Mouse (Mus musculus) heart, adult 2 months (tissue): ENCODE results near the gene Ccdc34. TPM values are rescaled to one million over a fixed set of nuclear protein-coding genes. Genes with fewer than 3 reads are reported as not detected.
A peak's percentile ranks its signal among the peaks of the same experiment; 100 is the strongest.

ENCODE experiments used
- DNase-seq, 2 experiments: peaks; one replicate each; pipeline ENCODE4 v3.0.0; 2021
- H3K27ac ChIP-seq: fragments of 200-600 bp; 2 replicates; pipeline ENCODE4 v1.8.1; 2022
- H3K27me3 ChIP-seq: fragments of 200-500 bp; 2 replicates; pipeline ENCODE4 v1.6.1; 2012; ENCODE audit warnings: mild to moderate bottlenecking, low read length, inconsistent platforms, mixed read lengths; ENCODE audit not compliant: control insufficient read depth, insufficient read depth
- H3K36me3 ChIP-seq: fragments of 200-500 bp; 2 replicates; pipeline ENCODE4 v1.6.1; 2012; ENCODE audit warnings: low read length, inconsistent platforms; ENCODE audit not compliant: control insufficient read depth, insufficient read depth
- H3K4me1 ChIP-seq: fragments of 200-500 bp; 2 replicates; pipeline ENCODE4 v1.6.1; 2011; ENCODE audit warnings: low read length; ENCODE audit not compliant: control insufficient read depth, insufficient read depth
- H3K4me3 ChIP-seq: fragments of 200-600 bp; 2 replicates; pipeline ENCODE4 v1.8.1; 2022
- H3K79me2 ChIP-seq: fragments of 200-500 bp; replicated peaks from 2 replicates; pipeline ENCODE4 v1.6.1; 2012; ENCODE audit warnings: mild to moderate bottlenecking, inconsistent platforms, low read length, moderate library complexity, mixed read lengths; ENCODE audit not compliant: control insufficient read depth, insufficient read depth
- H3K9ac ChIP-seq: fragments of 200-500 bp; 2 replicates; pipeline ENCODE4 v1.6.1; 2012; ENCODE audit warnings: low read depth, mild to moderate bottlenecking, control low read depth, inconsistent platforms, low read length, mixed read lengths
- CTCF ChIP-seq: fragments of 200-600 bp; IDR thresholded peaks from 2 replicates; pipeline ENCODE4 v1.8.1; 2022; ENCODE audit warnings: antibody characterized with exemption, mild to moderate bottlenecking, moderate library complexity
- EP300 ChIP-seq: fragments of 200-500 bp; IDR thresholded peaks from 2 replicates; pipeline ENCODE4 v1.6.1; 2011; ENCODE audit warnings: low read depth, low read length, control low read depth; ENCODE audit not compliant: insufficient read depth
- POLR2A ChIP-seq: fragments of 200-500 bp; IDR thresholded peaks from 2 replicates; pipeline ENCODE4 v1.6.1; 2011; ENCODE audit warnings: mild to moderate bottlenecking, low read depth, low read length, control low read depth; ENCODE audit not compliant: insufficient read depth
- WGBS: fragments of 180-500 bp; shearing (Covaris S2); methylation state at CpG from one replicate; pipeline ENCODE4 v1.1.7; 2018; 5-methylcytosine and 5-hydroxymethylcytosine counted together
- intact Hi-C: fragments of 180-260 bp; cut with DNase I; formaldehyde crosslinking; loops from one replicate; pipeline ENCODE4 v1.15.1; 2025
- polyA plus RNA-seq: library from polyadenylated mRNA; depleted of rRNA; stranded (reverse); fragments of >200 nt; gene quantifications from 2 replicates; pipeline ENCODE4 v1.2.3, GENCODE M21; 2012
- total RNA-seq, 2 experiments: library from RNA; stranded (reverse); gene quantifications; 2 replicates each; pipeline ENCODE4 v1.2.3; 2021

Ccdc34 gene
- total and polyA plus RNA-seq, 3 experiments = 1.8 to 4.6 (median 4.1) TPM

DNA sequence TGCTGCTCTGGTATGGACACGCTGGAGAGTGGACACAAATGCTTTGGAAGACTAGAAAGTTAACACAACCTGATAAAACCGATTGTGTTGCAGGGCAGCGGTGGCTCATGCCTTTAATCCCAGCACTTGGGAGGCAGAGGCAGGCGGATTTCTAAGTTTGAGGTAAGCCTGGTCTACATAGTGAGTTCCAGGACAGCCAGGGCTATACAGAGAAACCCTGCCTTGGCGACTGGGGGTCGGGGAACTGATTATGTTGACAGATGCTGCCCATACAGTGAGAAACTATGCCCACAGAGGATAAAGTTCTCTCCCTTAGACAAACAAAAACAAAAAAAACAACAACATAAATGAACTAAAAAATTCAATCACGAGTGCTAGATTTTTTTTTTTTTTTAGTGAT is 530 bp upstream of the Ccdc34 start:
- Histone ChIP-seq H3K79me2 (no peaks in the 10 kb centered on the region), H3K27ac (peak overlapping the region; percentile 40; the same call in 1 of the 2 replicates), H3K27me3 (no peaks in the 10 kb centered on the region), H3K4me3 (peak overlapping the region; percentile 82), H3K36me3 (no peaks in the 10 kb centered on the region), H3K9ac (no peak overlapping the region), H3K4me1 (no peaks in the 10 kb centered on the region)
- TF ChIP-seq CTCF (no peak), POLR2A (no peak), EP300 (no peak)
- 35% methylated on average over 7 of the region's 7 CpGs for whole genome bisulfite sequencing
- no peak for DNase-seq
- intact Hi-C loops = loop anchor here (5.0 kb wide), 3 partner anchors 100 to 190 kb away; partner anchors contain the start of genes Lgr4 and Lin7c

DNA sequence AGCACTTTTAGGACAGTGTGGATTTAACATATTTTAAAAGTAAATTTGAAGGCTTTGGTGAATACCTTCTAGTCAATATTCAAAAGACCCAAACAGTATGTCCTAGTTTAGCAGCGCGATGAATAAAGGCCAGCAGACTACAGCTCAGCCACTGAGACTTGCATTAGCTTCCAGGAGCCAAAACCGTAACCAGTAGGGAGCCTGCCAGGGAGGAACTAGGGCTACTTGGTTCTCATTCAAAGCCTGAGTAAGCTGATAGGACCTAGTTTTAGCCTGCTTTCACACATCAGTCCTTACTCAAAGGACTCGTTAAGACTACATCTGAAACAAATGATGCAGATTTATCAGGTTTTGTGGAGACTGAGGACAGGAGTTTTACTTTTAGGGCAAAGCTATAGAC is 2.0 kb downstream of the Ccdc34 start:
- WGBS = 59% methylated on average over 4 of the region's 4 CpGs
- DNase-seq = no peak
- Histone ChIP-seq H3K79me2 (no peaks in the 10 kb centered on the region), H3K9ac (no peak overlapping the region), H3K36me3 (no peaks in the 10 kb centered on the region), H3K27ac (no peak overlapping the region), H3K4me1 (no peaks in the 10 kb centered on the region), H3K27me3 (no peaks in the 10 kb centered on the region), H3K4me3 (no peak overlapping the region)
- intact Hi-C loops = loop anchor here (5.0 kb wide), 3 partner anchors 102 to 188 kb away; partner anchors contain the start of genes Lgr4 and Lin7c
- no peak for TF ChIP-seq CTCF
- no peak for TF ChIP-seq EP300
- TF ChIP-seq POLR2A = no peak

DNA sequence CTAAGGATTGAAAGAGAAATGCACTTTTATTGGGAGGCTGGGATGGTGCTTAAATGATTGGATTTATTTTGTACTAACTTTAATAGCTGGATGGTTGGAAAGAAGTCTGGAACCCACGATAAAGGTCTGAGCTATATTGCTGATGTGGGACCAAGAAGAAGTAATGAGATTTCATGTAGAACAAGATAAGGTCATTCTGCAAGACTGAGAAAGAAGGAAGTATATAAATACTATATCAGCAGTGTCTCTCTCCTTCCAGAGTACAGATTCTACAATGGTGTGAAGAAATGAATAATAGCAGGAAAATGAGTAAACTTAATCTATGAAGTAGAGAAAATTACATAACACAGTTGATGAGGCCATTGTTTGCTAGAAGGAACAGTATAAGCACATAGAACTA is 2.8 kb downstream of the Ccdc34 start:
- no peak for DNase-seq
- H3K27ac ChIP-seq = no peak overlapping the region
- 89% methylated on average over 1 of the region's 1 CpGs for WGBS
- H3K36me3 ChIP-seq = no peaks in the 10 kb centered on the region
- H3K79me2 ChIP-seq = no peaks in the 10 kb centered on the region
- H3K27me3 ChIP-seq = no peaks in the 10 kb centered on the region
- intact Hi-C loops = no loop called here
- H3K4me1 ChIP-seq = no peaks in the 10 kb centered on the region
- no peak overlapping the region for H3K9ac ChIP-seq
- H3K4me3 ChIP-seq = no peak overlapping the region
- TF ChIP-seq CTCF (no peak), POLR2A (no peak), EP300 (no peak)

DNA sequence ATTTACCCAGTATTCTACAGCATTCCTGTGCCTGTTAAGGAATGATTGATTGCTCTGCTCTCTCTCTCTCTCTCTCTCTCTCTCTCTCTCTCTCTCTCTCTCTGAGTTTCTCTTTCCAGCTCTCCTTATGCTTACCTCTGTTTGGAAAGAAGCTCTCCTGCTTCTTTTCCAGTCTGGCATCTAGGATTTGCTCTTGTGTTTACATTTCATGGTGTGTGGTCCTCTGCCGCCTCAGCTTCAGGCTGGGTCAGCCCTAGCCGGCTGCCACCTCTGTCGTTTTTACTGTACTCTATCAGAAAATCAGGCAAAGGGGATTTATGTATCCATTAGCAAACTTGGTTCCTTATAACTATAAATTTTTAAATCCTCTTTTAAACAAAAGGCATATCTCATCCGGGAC is 18.6 kb downstream of the Ccdc34 start:
- no peak overlapping the region for H3K9ac ChIP-seq
- DNase-seq = no peak
- no peak overlapping the region for H3K4me3 ChIP-seq
- no peaks in the 10 kb centered on the region for H3K4me1 ChIP-seq
- H3K36me3 ChIP-seq = no peaks in the 10 kb centered on the region
- no peaks in the 10 kb centered on the region for H3K79me2 ChIP-seq
- 61% methylated on average over 4 of the region's 4 CpGs for WGBS
- no peak for TF ChIP-seq EP300
- no peak for TF ChIP-seq POLR2A
- no peak for TF ChIP-seq CTCF
- no peak overlapping the region for H3K27ac ChIP-seq
- intact Hi-C loops = no loop called here
- H3K27me3 ChIP-seq = no peaks in the 10 kb centered on the region

DNA sequence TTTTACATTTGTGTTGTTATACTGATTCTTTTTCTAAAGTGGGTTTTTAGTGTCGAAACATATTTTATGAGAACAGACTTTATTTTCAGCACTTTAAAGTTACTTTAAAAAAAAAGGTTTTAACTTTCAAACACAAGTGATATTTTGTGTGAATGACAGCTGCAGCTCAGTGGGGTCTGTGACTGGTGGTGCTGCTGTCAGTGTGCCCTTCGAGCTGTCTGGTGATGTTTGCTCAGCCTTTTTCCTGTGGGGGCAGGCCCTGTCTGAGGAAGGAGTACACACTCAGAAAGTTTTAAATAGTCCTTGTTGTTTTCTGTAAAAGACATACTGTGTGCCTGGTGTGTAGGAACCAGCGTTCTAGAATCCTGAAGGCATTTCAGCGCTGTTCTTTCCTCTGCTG is 19.0 kb downstream of the Ccdc34 start:
- no peaks in the 10 kb centered on the region for H3K27me3 ChIP-seq
- no peak overlapping the region for H3K9ac ChIP-seq
- no peak overlapping the region for H3K27ac ChIP-seq
- 66% methylated on average over 4 of the region's 4 CpGs for WGBS
- no peaks in the 10 kb centered on the region for H3K4me1 ChIP-seq
- H3K4me3 ChIP-seq = no peak overlapping the region
- intact Hi-C loops = no loop called here
- no peak for DNase-seq
- H3K36me3 ChIP-seq = no peaks in the 10 kb centered on the region
- TF ChIP-seq EP300 = no peak
- TF ChIP-seq POLR2A = no peak
- TF ChIP-seq CTCF = no peak
- no peaks in the 10 kb centered on the region for H3K79me2 ChIP-seq

DNA sequence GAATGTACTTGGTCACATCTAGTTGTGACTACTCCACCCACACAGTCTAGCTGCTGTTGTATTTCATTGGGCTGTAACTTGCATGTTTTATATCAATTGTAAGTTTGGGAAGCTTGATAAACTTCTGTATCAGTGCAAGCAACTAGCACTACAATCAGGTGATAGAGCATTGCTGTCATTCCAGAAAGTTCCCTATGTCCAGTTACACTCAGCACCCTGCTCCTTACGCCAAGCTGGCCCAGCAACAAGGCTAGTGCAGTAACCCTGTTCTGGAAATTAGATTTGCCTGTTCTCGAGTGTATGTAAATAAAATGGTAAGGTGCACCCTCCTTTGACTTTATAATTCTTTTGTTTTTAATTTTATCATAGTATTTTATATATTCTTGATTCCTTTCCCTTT is 19.6 kb downstream of the Ccdc34 start:
- intact Hi-C loops = no loop called here
- H3K4me1 ChIP-seq = no peaks in the 10 kb centered on the region
- TF ChIP-seq POLR2A (no peak), CTCF (no peak), EP300 (no peak)
- no peaks in the 10 kb centered on the region for H3K36me3 ChIP-seq
- H3K4me3 ChIP-seq = no peak overlapping the region
- no peak for DNase-seq
- WGBS = 61% methylated on average over 2 of the region's 2 CpGs
- H3K27ac ChIP-seq = no peak overlapping the region
- H3K9ac ChIP-seq = no peak overlapping the region
- no peaks in the 10 kb centered on the region for H3K79me2 ChIP-seq
- H3K27me3 ChIP-seq = no peaks in the 10 kb centered on the region
